Mouse (Mus musculus): ENCODE data around the gene Zbtb1. TPM values are rescaled to one million over a fixed set of nuclear protein-coding genes. Genes with fewer than 3 reads are reported as not detected.
A peak's percentile ranks its signal among the peaks of the same experiment; 100 is the strongest.

The Zbtb1 gene
- 3.3 and 4.4 TPM in 2 replicates for polyA plus RNA-seq (2015; fragmentation: Nextera tagmentation; extraction: Ambion mirVana)

DNA sequence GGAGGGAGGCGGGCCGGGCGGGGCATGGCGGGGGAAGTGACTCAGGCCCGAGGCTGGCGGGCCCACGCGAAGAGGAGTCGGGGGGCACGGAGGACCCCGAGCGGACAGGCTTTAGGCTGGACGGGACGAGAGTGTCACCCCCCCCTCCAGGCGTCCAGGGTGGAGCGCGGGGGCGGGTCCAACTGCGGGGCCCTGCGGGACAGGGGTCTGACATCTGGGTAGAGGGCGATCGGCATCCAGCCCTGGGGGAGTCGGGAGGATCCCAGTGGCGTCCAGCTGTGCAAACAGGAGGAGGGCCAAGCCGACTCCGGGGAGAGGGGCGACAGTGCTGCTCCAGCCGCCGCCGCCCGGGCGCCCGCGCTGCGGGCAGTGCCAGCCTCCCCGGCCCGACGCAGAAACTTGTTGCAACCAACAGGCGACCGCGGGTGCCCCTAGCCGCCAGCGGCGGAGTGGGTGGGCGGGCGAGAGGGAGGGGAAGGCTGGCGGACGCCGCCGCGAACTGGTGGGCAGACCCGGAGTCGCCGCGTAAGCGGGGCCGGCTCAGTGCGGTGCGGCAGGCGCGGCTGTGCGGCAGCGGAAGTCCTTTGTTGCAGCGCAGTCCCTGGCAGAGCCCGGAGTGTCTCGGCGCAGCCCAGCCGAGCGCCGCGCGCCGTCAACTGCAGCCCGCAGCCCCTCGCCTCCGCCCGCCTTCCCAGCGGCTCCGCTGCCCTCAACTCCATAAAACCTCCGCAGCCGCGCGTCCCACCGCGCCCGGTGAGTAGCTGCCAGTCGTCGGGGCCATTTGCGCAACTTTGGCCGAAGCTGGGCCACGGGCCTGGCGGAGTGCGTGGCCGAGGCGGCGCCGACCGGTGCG lies at the start of gene Zbtb1:
Gene Zbtb1 (plus strand): TSS at position 289 of the 853 bp plus-strand sequence.
- no peaks in the 10 kb centered on the region for H3K27me3 ChIP-seq (replicated peaks)
- peak within 1 kb of the TSS; percentile 98 for H3K27ac ChIP-seq (replicated peaks)
- H3K9ac ChIP-seq (replicated peaks): peak within 1 kb of the TSS; percentile 99
- peaks cover 39% of the 10 kb centered on the region for H3K4me1 ChIP-seq
- H3K36me3 ChIP-seq: no peaks in the 10 kb centered on the region
- WGBS: under 1% methylated on average over 85 of the region's 99 CpGs
- no peaks in the 10 kb centered on the region for H3K9me3 ChIP-seq (replicated peaks)
- ATAC-seq (ENCODE audit: low FRiP score): peak; percentile 42
- H3K4me2 ChIP-seq: peak within 1 kb of the TSS; percentile 90
- H3K4me3 ChIP-seq (replicated peaks): peak within 1 kb of the TSS; percentile 97

DNA sequence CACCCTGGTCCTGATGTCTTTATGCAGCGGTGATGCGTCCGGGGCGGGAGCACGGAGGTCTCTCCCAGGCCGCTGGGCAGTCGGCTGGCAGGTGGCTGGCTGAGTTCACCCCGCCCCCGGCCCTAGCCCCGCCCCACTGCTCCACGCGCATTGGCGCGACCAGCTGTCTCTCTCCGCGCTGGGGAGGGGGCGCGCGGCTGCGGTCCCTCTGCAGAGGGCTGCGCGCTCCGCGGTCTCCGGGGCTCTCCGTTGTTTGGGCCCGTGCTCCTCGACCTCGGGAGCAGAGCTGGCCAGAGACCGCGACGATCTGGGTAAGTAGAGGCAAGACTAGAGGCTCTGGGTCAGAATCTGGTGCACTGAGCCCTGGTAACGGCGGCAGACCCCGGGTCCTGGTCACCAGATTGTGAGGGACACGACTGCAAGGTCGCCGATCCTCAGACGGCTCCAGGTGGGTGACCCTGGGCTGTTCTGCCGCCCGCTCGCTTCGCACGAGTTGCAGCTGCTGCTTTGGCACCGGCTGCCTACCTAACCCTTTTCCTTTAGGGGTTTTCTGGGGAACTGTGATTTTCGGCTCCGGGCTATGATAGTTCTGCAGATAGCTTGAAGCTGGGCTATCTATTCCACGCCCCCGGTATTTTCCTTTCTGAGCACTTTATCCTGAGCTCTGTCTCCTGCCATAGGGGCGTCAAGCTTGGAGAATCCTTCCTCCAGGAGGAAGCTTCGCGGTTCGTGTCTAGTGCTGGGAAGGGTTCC lies 45.2 kb upstream of the Zbtb1 start, which contains the start of gene Akap5:
Gene Akap5 (plus strand): TSS at position 213 of the 753 bp plus-strand sequence.
- 2% methylated on average over 52 of the region's 53 CpGs for WGBS
- H3K4me1 ChIP-seq: peaks cover 21% of the 10 kb centered on the region
- peak within 1 kb of the TSS; percentile 85 for H3K4me2 ChIP-seq
- H3K27me3 ChIP-seq (replicated peaks): no peaks in the 10 kb centered on the region
- peak within 1 kb of the TSS; percentile 82 for H3K9ac ChIP-seq (replicated peaks)
- H3K9me3 ChIP-seq (replicated peaks): no peaks in the 10 kb centered on the region
- peak; percentile 99 for ATAC-seq (ENCODE audit: low FRiP score)
- H3K4me3 ChIP-seq (replicated peaks): peak within 1 kb of the TSS; percentile 66
- H3K36me3 ChIP-seq: peaks cover 16% of the 10 kb centered on the region; the same call in 1 of the 2 replicates
- H3K27ac ChIP-seq (replicated peaks): peak within 1 kb of the TSS; percentile 78

- Histone ChIP-seq H3K4me1 (peaks cover 21% of the 10 kb centered on the region), H3K27me3 (replicated peaks) (no peaks in the 10 kb centered on the region), H3K9me3 (replicated peaks) (no peaks in the 10 kb centered on the region), H3K4me3 (replicated peaks) (no peak overlapping the region), H3K4me2 (no peak overlapping the region), H3K9ac (replicated peaks) (no peak overlapping the region), H3K36me3 (peaks cover 21% of the 10 kb centered on the region; the same call in 1 of the 2 replicates), H3K27ac (replicated peaks) (no peak overlapping the region)
- no peak for ATAC-seq (ENCODE audit: low FRiP score)
- 89% methylated on average over 23 of the region's 23 CpGs for WGBS
Observed at GRCm38 (mm10) chr12:76326437-76327220, 43.4 kb upstream of the Zbtb1 start.

- 94% methylated on average over 6 of the region's 6 CpGs for whole genome bisulfite sequencing
- peaks cover 21% of the 10 kb centered on the region for H3K4me1 ChIP-seq
- peaks cover 21% of the 10 kb centered on the region; the same call in 1 of the 2 replicates for H3K36me3 ChIP-seq
- no peak overlapping the region for H3K4me3 ChIP-seq (replicated peaks)
- no peak overlapping the region for H3K9ac ChIP-seq (replicated peaks)
- H3K27ac ChIP-seq (replicated peaks): no peak overlapping the region
- H3K4me2 ChIP-seq: no peak overlapping the region
- H3K9me3 ChIP-seq (replicated peaks): no peaks in the 10 kb centered on the region
- no peak for ATAC-seq (ENCODE audit: low FRiP score)
- H3K27me3 ChIP-seq (replicated peaks): no peaks in the 10 kb centered on the region
Observed at GRCm38 (mm10) chr12:76328567-76329354, 41.3 kb upstream of the Zbtb1 start.

GRCm38 (mm10) chr12:76333688-76334087 lies 36.4 kb upstream of the Zbtb1 start:
- WGBS: 96% methylated on average over 5 of the region's 5 CpGs
- no peak for ATAC-seq (ENCODE audit: low FRiP score)
- no peak overlapping the region for H3K4me2 ChIP-seq

GRCm38 (mm10) chr12:76335641-76336040 lies 34.4 kb upstream of the Zbtb1 start:
- 84% methylated on average over 5 of the region's 5 CpGs for WGBS
- H3K27me3 ChIP-seq (replicated peaks): no peaks in the 10 kb centered on the region
- H3K4me2 ChIP-seq: no peak overlapping the region
- H3K27ac ChIP-seq (replicated peaks): no peak overlapping the region
- ATAC-seq (ENCODE audit: low FRiP score): no peak
- H3K36me3 ChIP-seq: 0 out of 2 replicates have a peak, but pooled peaks cover under 1% of the 10 kb centered on the region
- H3K4me3 ChIP-seq (replicated peaks): no peak overlapping the region
- H3K4me1 ChIP-seq: no peaks in the 10 kb centered on the region
- no peaks in the 10 kb centered on the region for H3K9me3 ChIP-seq (replicated peaks)
- H3K9ac ChIP-seq (replicated peaks): no peak overlapping the region

More at GRCm38 (mm10) chr12:76333688-76334087, 36.4 kb upstream of the Zbtb1 start:
- Histone ChIP-seq H3K4me3 (replicated peaks) (no peak overlapping the region), H3K27me3 (replicated peaks) (no peaks in the 10 kb centered on the region), H3K9me3 (replicated peaks) (no peaks in the 10 kb centered on the region), H3K36me3 (peaks cover 12% of the 10 kb centered on the region; the same call in 1 of the 2 replicates), H3K4me1 (no peaks in the 10 kb centered on the region), H3K27ac (replicated peaks) (no peak overlapping the region), H3K9ac (replicated peaks) (no peak overlapping the region)

DNA sequence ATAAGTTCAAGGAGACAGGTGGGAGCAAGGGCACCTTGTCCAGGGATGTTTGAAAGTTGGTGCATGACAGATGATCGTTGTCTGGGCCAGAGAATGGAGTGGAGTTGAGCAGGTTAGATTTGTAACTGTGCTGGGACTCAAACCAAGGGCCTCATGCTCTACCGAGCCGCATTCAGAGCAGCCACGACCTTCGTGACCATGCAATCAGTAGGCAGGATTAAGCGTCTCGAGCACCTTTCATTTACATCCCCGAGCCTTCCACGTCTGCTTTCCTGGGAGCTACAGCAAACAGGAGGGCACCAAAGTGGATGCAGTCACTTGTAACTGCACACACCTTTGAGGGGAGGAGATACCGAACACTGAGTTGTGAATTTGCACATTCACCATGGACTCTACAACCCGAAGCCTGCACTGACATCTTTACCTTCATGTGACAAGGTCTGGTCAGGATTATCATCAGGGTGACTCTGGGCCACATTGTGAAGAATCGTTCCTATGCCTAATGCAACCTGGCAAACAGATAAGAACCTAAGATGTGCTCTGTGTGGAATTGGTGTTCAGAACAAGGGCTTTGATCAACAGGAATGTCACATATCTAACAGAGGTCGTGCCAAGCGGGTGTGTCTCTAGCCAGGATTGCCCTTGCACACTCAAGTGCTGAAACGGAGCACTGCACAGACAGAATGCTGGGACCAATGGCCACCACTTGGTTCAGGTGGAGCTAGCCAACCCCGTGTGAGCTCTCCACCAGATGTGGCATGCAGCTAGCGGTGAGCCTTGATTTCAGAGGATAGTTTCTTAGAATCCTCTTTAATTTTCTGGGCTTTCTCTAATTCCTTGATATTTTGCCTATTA lies 33.7 kb upstream of the Zbtb1 start:
- Histone ChIP-seq H3K27ac (replicated peaks) (no peak overlapping the region), H3K4me2 (no peak overlapping the region), H3K36me3 (no peaks in the 10 kb centered on the region), H3K27me3 (replicated peaks) (no peaks in the 10 kb centered on the region), H3K4me1 (no peaks in the 10 kb centered on the region), H3K9me3 (replicated peaks) (no peaks in the 10 kb centered on the region), H3K9ac (replicated peaks) (no peak overlapping the region), H3K4me3 (replicated peaks) (no peak overlapping the region)
- ATAC-seq (ENCODE audit: low FRiP score): no peak
- 85% methylated on average over 17 of the region's 17 CpGs for whole genome bisulfite sequencing

GRCm38 (mm10) chr12:76341080-76341479 lies 29.0 kb upstream of the Zbtb1 start:
- Histone ChIP-seq H3K4me2 (no peak overlapping the region), H3K4me1 (no peaks in the 10 kb centered on the region), H3K4me3 (replicated peaks) (no peak overlapping the region), H3K36me3 (peaks cover 6% of the 10 kb centered on the region; the same call in 1 of the 2 replicates), H3K9ac (replicated peaks) (no peak overlapping the region), H3K27ac (replicated peaks) (no peak overlapping the region), H3K27me3 (replicated peaks) (no peaks in the 10 kb centered on the region), H3K9me3 (replicated peaks) (no peaks in the 10 kb centered on the region)
- WGBS: 4% methylated on average over 4 of the region's 4 CpGs
- ATAC-seq (ENCODE audit: low FRiP score): no peak

DNA sequence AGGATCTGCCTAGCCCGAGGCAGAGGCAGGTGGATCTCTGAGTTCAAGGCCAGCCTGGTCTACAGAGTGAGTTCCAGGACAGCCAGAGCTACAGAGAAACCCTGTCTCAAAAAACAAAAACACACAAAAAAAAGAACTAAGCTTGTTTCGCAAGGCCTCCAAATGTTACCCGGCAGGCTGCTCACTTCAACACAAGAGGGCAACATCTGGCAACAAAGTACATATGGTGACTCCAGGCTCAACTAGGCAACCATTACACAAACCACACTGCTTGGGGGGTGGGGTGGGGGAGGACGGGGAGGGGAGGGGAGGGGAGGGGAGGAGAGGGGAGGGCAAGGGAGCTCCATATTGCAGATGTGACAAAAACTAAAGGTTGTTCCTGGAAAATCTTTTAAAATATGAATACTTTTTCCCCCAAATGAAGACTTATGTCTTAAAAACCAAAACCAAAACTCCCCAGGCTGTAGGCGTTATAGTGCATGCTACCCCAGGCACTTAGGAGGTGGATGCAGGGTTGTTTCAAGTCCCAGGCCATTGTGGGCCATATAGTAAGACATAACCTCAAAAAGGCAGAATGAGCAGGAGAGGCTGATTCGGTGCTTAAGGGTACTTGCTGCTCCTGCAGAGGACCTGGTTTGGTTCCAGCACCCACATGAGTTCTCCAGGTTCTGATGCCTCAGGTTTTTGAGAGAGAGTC lies 24.2 kb upstream of the Zbtb1 start:
- H3K27ac ChIP-seq (replicated peaks): no peak overlapping the region
- no peaks in the 10 kb centered on the region for H3K9me3 ChIP-seq (replicated peaks)
- no peak overlapping the region for H3K9ac ChIP-seq (replicated peaks)
- no peak overlapping the region for H3K4me3 ChIP-seq (replicated peaks)
- H3K4me1 ChIP-seq: no peaks in the 10 kb centered on the region
- no peak for ATAC-seq (ENCODE audit: low FRiP score)
- H3K4me2 ChIP-seq: no peak overlapping the region
- peaks cover 35% of the 10 kb centered on the region for H3K36me3 ChIP-seq
- no peaks in the 10 kb centered on the region for H3K27me3 ChIP-seq (replicated peaks)
- WGBS: 86% methylated on average over 5 of the region's 6 CpGs
